Mouse (Mus musculus): ENCODE measurements around the gene Arpin. TPM values are rescaled to one million over a fixed set of nuclear protein-coding genes. Genes with fewer than 3 reads are reported as not detected.
A peak's percentile ranks its signal among the peaks of the same experiment; 100 is the strongest.

Arpin gene
- polyA plus RNA-seq, 1 experiment, result 43.8 TPM

GRCm38 (mm10) chr7:79880033-79880432 is 55.1 kb downstream of the Arpin start:
- Histone ChIP-seq H3K4me1 (ENCODE audit: control insufficient read depth, insufficient read depth, low read length) (peaks cover 15% of the 10 kb centered on the region; the same call in 1 of the 2 replicates), H3K27ac (ENCODE audit: insufficient read depth, low read length) (peak overlapping the region; percentile 80), H3K4me3 (ENCODE audit: insufficient read depth, low read length) (no peak overlapping the region)
- TF ChIP-seq POLR2A (IDR thresholded peaks at IDR 0.05; ENCODE audit: low read depth, low read length), result no peak
- no peak for TF ChIP-seq CTCF (IDR thresholded peaks at IDR 0.05; ENCODE audit: borderline replicate concordance, insufficient read depth, low read length)

DNA sequence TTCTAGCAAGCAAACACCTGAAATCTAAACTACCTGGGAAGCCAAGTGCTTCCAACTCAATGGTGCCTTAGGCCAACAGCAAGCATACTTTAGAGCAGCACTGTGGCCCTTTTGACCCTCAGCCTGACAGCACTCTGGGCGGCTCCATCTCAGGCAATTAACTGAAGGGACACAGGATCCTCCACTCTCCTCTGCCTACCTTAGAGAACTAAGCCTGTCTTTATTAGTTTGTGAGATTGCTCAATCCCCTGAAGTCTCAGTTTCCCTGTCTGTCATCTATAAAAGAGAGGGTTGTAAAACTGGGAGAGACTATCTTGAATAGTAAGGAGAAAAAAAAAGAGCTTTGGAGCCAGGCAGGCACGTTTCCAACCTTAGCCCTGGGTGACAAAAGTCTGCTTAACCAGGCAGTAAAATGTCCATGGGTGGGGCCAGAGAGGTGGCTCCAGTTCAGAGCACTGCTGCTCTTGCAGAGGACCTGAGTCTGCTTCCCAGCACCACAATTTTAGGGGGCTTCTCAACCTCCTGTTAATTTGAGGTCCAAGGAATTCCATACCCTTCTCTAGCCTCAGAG is 56.6 kb downstream of the Arpin start:
- Histone ChIP-seq H3K4me3 (ENCODE audit: insufficient read depth, low read length) (no peak overlapping the region), H3K27ac (ENCODE audit: insufficient read depth, low read length) (no peak overlapping the region), H3K4me1 (ENCODE audit: control insufficient read depth, insufficient read depth, low read length) (peaks cover 15% of the 10 kb centered on the region; the same call in 1 of the 2 replicates)
- TF ChIP-seq CTCF (IDR thresholded peaks at IDR 0.05; ENCODE audit: borderline replicate concordance, insufficient read depth, low read length) (no peak), POLR2A (IDR thresholded peaks at IDR 0.05; ENCODE audit: low read depth, low read length) (no peak)

Other genes with a start within 250 kb of the Arpin start
- gene Kif7, start 219.6 kb downstream of the Arpin start, polyA plus RNA-seq (2011; ENCODE audit: insufficient read length, low read depth, missing spikeins), result 3.5 and 5.3 TPM in 2 replicates
- 0.23 TPM in 1 of 2 replicates, not detected in the other for gene Plin1, start 202.5 kb downstream of the Arpin start, polyA plus RNA-seq (2011; ENCODE audit: insufficient read length, low read depth, missing spikeins)
- 3.2 and 7.3 TPM in 2 replicates for gene Pex11a, start 192.2 kb downstream of the Arpin start, polyA plus RNA-seq (2011; ENCODE audit: insufficient read length, low read depth, missing spikeins)
- not detected in 2 replicates for gene Wdr93, start 192.2 kb downstream of the Arpin start, polyA plus RNA-seq (2011; ENCODE audit: insufficient read length, low read depth, missing spikeins)
- not detected in 2 replicates for gene Mesp1, start 141.6 kb downstream of the Arpin start, polyA plus RNA-seq (2011; ENCODE audit: insufficient read length, low read depth, missing spikeins)
- gene Mesp2, start 124.6 kb downstream of the Arpin start, polyA plus RNA-seq (2011; ENCODE audit: insufficient read length, low read depth, missing spikeins), result not detected in 2 replicates
- gene Anpep, start 74.3 kb downstream of the Arpin start, polyA plus RNA-seq (2011; ENCODE audit: insufficient read length, low read depth, missing spikeins), result 38.2 and 41.0 TPM in 2 replicates
- 26.4 and 31.6 TPM in 2 replicates for gene Ap3s2, start 14.7 kb downstream of the Arpin start, polyA plus RNA-seq (2011; ENCODE audit: insufficient read length, low read depth, missing spikeins)
- 7.7 and 8.7 TPM in 2 replicates for gene Zfp710, start 89.5 kb upstream of the Arpin start, polyA plus RNA-seq (2011; ENCODE audit: insufficient read length, low read depth, missing spikeins)
- gene Idh2, start 180.0 kb upstream of the Arpin start, polyA plus RNA-seq (2011; ENCODE audit: insufficient read length, low read depth, missing spikeins), result 84.2 and 116 TPM in 2 replicates